Mouse (Mus musculus) heart, embryonic 14.5 days (tissue): Measurements from ENCODE around the gene Ahr. TPM values are rescaled to one million over a fixed set of nuclear protein-coding genes. Genes with fewer than 3 reads are reported as not detected.

ENCODE experiments used
- ATAC-seq: fragments of 200-750 bp; cut with Nextera tagmentation; 2 replicates; pipeline ENCODE4 v1.8.0; 2017; ENCODE audit warnings: low read depth, moderate TSS enrichment; ENCODE audit not compliant: insufficient number of reproducible peaks, insufficient read depth, low FRiP score
- H3K27ac ChIP-seq, 2 experiments: fragments of 200-500 bp in 1 of 2; fragments of 300-500 bp in 1 of 2; sonication (generic) in 1 of 2; replicated peaks in 1 of 2; 2 replicates each; pipeline ENCODE4 v1.5.1; 2012 to 2014; ENCODE audit warnings: low read depth in 2 of 2, low read length in 2 of 2, control low read depth in 1 of 2, mild to moderate bottlenecking in 1 of 2, mixed read lengths in 1 of 2; ENCODE audit not compliant: control insufficient read depth in 1 of 2, insufficient read depth in 1 of 2
- H3K27me3 ChIP-seq: fragments of 300-500 bp; sonication (generic); 2 replicates; pipeline ENCODE4 v1.6.1; 2014; ENCODE audit warnings: mild to moderate bottlenecking, low read length, control low read depth; ENCODE audit not compliant: control insufficient read depth, insufficient read depth
- H3K36me3 ChIP-seq: fragments of 300-500 bp; sonication (generic); 2 replicates; pipeline ENCODE4 v1.6.1; 2014; ENCODE audit warnings: mild to moderate bottlenecking, control low read depth, low read length, mixed read lengths; ENCODE audit not compliant: control insufficient read depth, insufficient read depth
- H3K4me1 ChIP-seq, 2 experiments: fragments of 200-500 bp in 1 of 2; fragments of 300-500 bp in 1 of 2; sonication (generic) in 1 of 2; 2 replicates each; pipeline ENCODE4 v1.6.1; 2012 to 2014; ENCODE audit warnings: low read length in 2 of 2, control low read depth in 1 of 2, mixed read lengths in 1 of 2; ENCODE audit not compliant: control insufficient read depth in 2 of 2, insufficient read depth in 2 of 2
- H3K4me2 ChIP-seq: fragments of 300-500 bp; sonication (generic); 2 replicates; pipeline ENCODE4 v1.6.1; 2014; ENCODE audit warnings: mild to moderate bottlenecking, low read length
- H3K4me3 ChIP-seq, 2 experiments: fragments of 200-500 bp in 1 of 2; fragments of 300-500 bp in 1 of 2; sonication (generic) in 1 of 2; 2 replicates each; pipeline ENCODE4 v1.5.1; 2012 to 2014; ENCODE audit warnings: low read length in 2 of 2, mild to moderate bottlenecking in 2 of 2, control low read depth in 1 of 2, low read depth in 1 of 2, moderate library complexity in 1 of 2; ENCODE audit not compliant: control insufficient read depth in 1 of 2, insufficient read depth in 1 of 2
- H3K9ac ChIP-seq: fragments of 300-500 bp; sonication (generic); 2 replicates; pipeline ENCODE4 v1.6.1; 2014; ENCODE audit warnings: mild to moderate bottlenecking, low read length
- H3K9me3 ChIP-seq: fragments of 300-500 bp; sonication (generic); 2 replicates; pipeline ENCODE4 v1.6.1; 2016; ENCODE audit warnings: low read length, control low read depth; ENCODE audit not compliant: control insufficient read depth
- WGBS: fragments of 180-500 bp; shearing (Covaris S2); extraction: QIAGEN DNeasy Blood & Tissue Kit; methylation state at CpG from one replicate; pipeline ENCODE4 v1.1.7; 2014; 5-methylcytosine and 5-hydroxymethylcytosine counted together
- polyA plus RNA-seq: library from polyadenylated mRNA; unstranded; fragments of >200 nt; fragmentation: Nextera tagmentation; extraction: Ambion mirVana; gene quantifications from 2 replicates; pipeline ENCODE4 v1.2.1, GENCODE M21; 2014

The Ahr gene
- polyA plus RNA-seq, 1 experiment from 2014 or later = 2.4 TPM

- Histone ChIP-seq H3K4me1 (no peaks in the 10 kb centered on the region), H3K27me3 (no peaks in the 10 kb centered on the region), H3K9me3 (no peaks in the 10 kb centered on the region), H3K27ac (no peak overlapping the region), H3K4me2 (peak overlapping the region; percentile 1; the same call in 1 of the 2 replicates), H3K9ac (no peak overlapping the region), H3K4me3 (no peak overlapping the region), H3K36me3 (no peaks in the 10 kb centered on the region)
- 81% methylated on average over 7 of the region's 7 CpGs for WGBS
- ATAC-seq = no peak
Measured at GRCm38 (mm10) chr12:35503586-35503985, 31.3 kb downstream of the Ahr start.

- WGBS = 68% methylated on average over 2 of the region's 2 CpGs
- H3K27ac ChIP-seq = no peak overlapping the region
- H3K4me1 ChIP-seq = no peaks in the 10 kb centered on the region
- no peaks in the 10 kb centered on the region for H3K36me3 ChIP-seq
- H3K27me3 ChIP-seq = no peaks in the 10 kb centered on the region
- no peak overlapping the region for H3K4me3 ChIP-seq
- no peak overlapping the region for H3K9ac ChIP-seq
- no peaks in the 10 kb centered on the region for H3K9me3 ChIP-seq
- H3K4me2 ChIP-seq = no peak overlapping the region
- no peak for ATAC-seq
Measured at GRCm38 (mm10) chr12:35501476-35501875, 33.4 kb downstream of the Ahr start.

- Histone ChIP-seq H3K27ac (no peak overlapping the region), H3K9me3 (no peaks in the 10 kb centered on the region), H3K4me2 (no peak overlapping the region), H3K9ac (no peak overlapping the region), H3K27me3 (no peaks in the 10 kb centered on the region), H3K4me3 (no peak overlapping the region), H3K4me1 (no peaks in the 10 kb centered on the region), H3K36me3 (no peaks in the 10 kb centered on the region)
- no peak for ATAC-seq
- WGBS = 58% methylated on average over 4 of the region's 4 CpGs
Measured at GRCm38 (mm10) chr12:35495195-35495594, 39.6 kb downstream of the Ahr start.

GRCm38 (mm10) chr12:35480764-35481163 lies 54.1 kb downstream of the Ahr start:
- no peaks in the 10 kb centered on the region for H3K36me3 ChIP-seq
- ATAC-seq = no peak
- no peak overlapping the region for H3K9ac ChIP-seq
- WGBS = 61% methylated on average over 2 of the region's 2 CpGs
- no peak overlapping the region for H3K27ac ChIP-seq
- no peaks in the 10 kb centered on the region for H3K9me3 ChIP-seq
- no peaks in the 10 kb centered on the region for H3K4me1 ChIP-seq
- no peak overlapping the region for H3K4me2 ChIP-seq
- H3K27me3 ChIP-seq = no peaks in the 10 kb centered on the region
- H3K4me3 ChIP-seq = no peak overlapping the region

- Histone ChIP-seq H3K36me3 (no peaks in the 10 kb centered on the region), H3K9ac (no peak overlapping the region), H3K4me2 (no peak overlapping the region), H3K9me3 (no peaks in the 10 kb centered on the region), H3K27ac (no peak overlapping the region), H3K27me3 (no peaks in the 10 kb centered on the region), H3K4me3 (no peak overlapping the region), H3K4me1 (no peaks in the 10 kb centered on the region)
- 76% methylated on average over 5 of the region's 5 CpGs for WGBS
- ATAC-seq = no peak
Measured at GRCm38 (mm10) chr12:35478906-35479305, 55.9 kb downstream of the Ahr start.

- no peak overlapping the region for H3K27ac ChIP-seq
- no peaks in the 10 kb centered on the region for H3K27me3 ChIP-seq
- no peak for ATAC-seq
- H3K9me3 ChIP-seq = no peaks in the 10 kb centered on the region
- no peak overlapping the region for H3K9ac ChIP-seq
- H3K4me2 ChIP-seq = no peak overlapping the region
- H3K36me3 ChIP-seq = no peaks in the 10 kb centered on the region
- WGBS = 55% methylated on average over 1 of the region's 1 CpGs
- no peaks in the 10 kb centered on the region for H3K4me1 ChIP-seq
- no peak overlapping the region for H3K4me3 ChIP-seq
Measured at GRCm38 (mm10) chr12:35463457-35463856, 71.4 kb downstream of the Ahr start.

GRCm38 (mm10) chr12:35462667-35463066 lies 72.2 kb downstream of the Ahr start:
- Histone ChIP-seq H3K9me3 (no peaks in the 10 kb centered on the region), H3K27me3 (no peaks in the 10 kb centered on the region), H3K36me3 (no peaks in the 10 kb centered on the region), H3K4me2 (no peak overlapping the region), H3K9ac (no peak overlapping the region), H3K27ac (no peak overlapping the region), H3K4me3 (no peak overlapping the region), H3K4me1 (no peaks in the 10 kb centered on the region)
- ATAC-seq = no peak
- 83% methylated on average over 6 of the region's 6 CpGs for WGBS

- Histone ChIP-seq H3K4me1 (no peaks in the 10 kb centered on the region), H3K9me3 (no peaks in the 10 kb centered on the region), H3K36me3 (no peaks in the 10 kb centered on the region), H3K4me3 (no peak overlapping the region), H3K4me2 (no peak overlapping the region), H3K9ac (no peak overlapping the region), H3K27ac (no peak overlapping the region), H3K27me3 (no peaks in the 10 kb centered on the region)
- WGBS = 54% methylated on average over 3 of the region's 3 CpGs
- ATAC-seq = no peak
Measured at GRCm38 (mm10) chr12:35459662-35460061, 75.2 kb downstream of the Ahr start.
